In the genomic region with DNA sequence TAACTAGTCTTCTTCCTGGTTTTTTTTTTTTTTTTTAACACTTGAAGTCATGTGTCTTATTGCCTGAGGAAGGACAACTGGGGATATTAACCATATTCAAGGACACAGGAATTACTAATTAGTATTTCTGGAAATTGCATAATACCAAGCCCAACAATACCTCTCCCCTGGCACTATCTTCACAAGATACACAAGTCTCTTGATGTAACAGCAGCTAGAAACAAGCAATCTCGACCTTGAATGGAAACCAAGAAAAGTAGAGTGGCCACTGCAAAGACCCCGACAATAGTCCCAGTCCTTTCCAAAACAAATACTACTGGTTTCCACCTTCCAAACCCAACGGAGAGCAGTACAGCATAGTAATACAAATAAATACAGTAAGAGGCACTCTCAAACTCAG, we compare ENCODE assay signal across 25 mouse cellular contexts. TPM values are rescaled to one million over a fixed set of nuclear protein-coding genes. Genes with fewer than 3 reads are reported as not detected.
A peak's percentile ranks its signal among the peaks of the same experiment; 100 is the strongest.
DNase-seq lines count a peak whose midpoint lies in the region; ATAC-seq and TF ChIP-seq lines count a peak whose summit lies in the region.
"Had no signal": no experiment of that assay in that cellular context is flagged by ENCODE, and none has a peak within 500 bp of the region (broad histone marks: within the 10 kb centered on the region; RNA-seq: fewer than 3 reads in every experiment).

No protein-coding gene starts in this region.

- TF ChIP-seq POLR2A in liver, adult 2 months (IDR thresholded peaks at IDR 0.05; ENCODE audit: extremely low read depth, insufficient read depth, low read length) = no peak
- TF ChIP-seq POLR2A in MEL (IDR thresholded peaks at IDR 0.05; ENCODE audit: control insufficient read depth in 1 of 2, insufficient read depth in 1 of 2, low read depth in 1 of 2, low read length in 2 of 2, poor library complexity in 1 of 2) = no peak

- WGBS in liver, adult 2 months = 13% methylated on average over 3 of the region's 3 CpGs
- WGBS in liver, embryonic 11.5 days = 78% methylated on average over 3 of the region's 3 CpGs
- WGBS in hindbrain, embryonic 12.5 days = 92% methylated on average over 3 of the region's 3 CpGs

- no peaks in the 10 kb centered on the region for H3K9me3 ChIP-seq in liver, embryonic 11.5 days (ENCODE audit: control insufficient read depth, low read length)
- H3K9me3 ChIP-seq in MEL (replicated peaks; ENCODE audit: insufficient read depth, low read length) = no peaks in the 10 kb centered on the region
- H3K9me3 ChIP-seq in hindbrain, embryonic 12.5 days (replicated peaks) = no peaks in the 10 kb centered on the region
- H3K9me3 ChIP-seq: embryonic facial prominence, embryonic 10.5 days; embryonic facial prominence, embryonic 12.5 days; forebrain, embryonic 13.5 days; forebrain, embryonic 15.5 days; G1E had no signal

- no peak overlapping the region for H3K4me2 ChIP-seq in liver, embryonic 11.5 days
- no peak overlapping the region for H3K4me2 ChIP-seq in hindbrain, embryonic 12.5 days (replicated peaks)
- H3K4me2 ChIP-seq: embryonic facial prominence, embryonic 12.5 days; forebrain, embryonic 13.5 days; forebrain, embryonic 15.5 days had no signal

- peak in 1 of 2 experiments; percentile 25; a peak in 1 of 4 replicates for TF ChIP-seq EP300 in MEL (IDR thresholded peaks at IDR 0.05; ENCODE audit: low read depth in 1 of 2, low read length in 2 of 2)

- DNase-seq in liver, adult 2 months (ENCODE audit: extremely low read depth, low read depth, low spot score) = peak; percentile 77
- no peak for DNase-seq in liver, embryonic 11.5 days (ENCODE audit: low spot score)
- no peak for DNase-seq in MEL (ENCODE audit: low read depth, low spot score)
- DNase-seq in Muller cell, postnatal 12 days (ENCODE audit: inconsistent ontology term) = no peak
- DNase-seq in heart, adult 8-10 months (ENCODE audit: low spot score) = no peak
- DNase-seq: adrenal gland, adult 8-10 months; adrenal gland, postnatal 14 days; adrenal gland, postnatal 36 days; cerebellum, adult 11 months; cerebellum, adult 18-20 months; cerebellum, adult 8-10 months; cerebellum, adult 9-11 months; cerebellum, postnatal 14 days; cerebellum, postnatal 36 days; embryo, embryonic 11 days; forebrain, postnatal 0 days had no signal

- peak overlapping the region; percentile 32; the same call in 1 of the 2 replicates for H3K27ac ChIP-seq in liver, adult 2 months (replicated peaks; ENCODE audit: insufficient read depth, low read depth, low read length)
- H3K27ac ChIP-seq in liver, embryonic 11.5 days (ENCODE audit: low read depth, low read length) = no peak overlapping the region
- peak overlapping the region; percentile 7; the same call in 1 of the 2 replicates for H3K27ac ChIP-seq in MEL (ENCODE audit: control insufficient read depth, low read depth, low read length)
- H3K27ac ChIP-seq in hindbrain, embryonic 12.5 days = no peak overlapping the region
- H3K27ac ChIP-seq: embryonic facial prominence, embryonic 10.5 days; embryonic facial prominence, embryonic 12.5 days; forebrain, embryonic 13.5 days; forebrain, embryonic 15.5 days had no signal

- TF ChIP-seq RAD21 in MEL (IDR thresholded peaks at IDR 0.05; ENCODE audit: low read depth, low read length) = no peak

- peaks cover 10% of the 10 kb centered on the region for H3K36me3 ChIP-seq in liver, adult 2 months (ENCODE audit: control insufficient read depth, insufficient read depth, low read length)
- peaks cover 3% of the 10 kb centered on the region; the same call in 1 of the 2 replicates for H3K36me3 ChIP-seq in liver, embryonic 11.5 days (ENCODE audit: control insufficient read depth, insufficient read depth, low read length)
- H3K36me3 ChIP-seq in MEL (ENCODE audit: control insufficient read depth in 1 of 2, insufficient read depth in 2 of 2, low read length in 2 of 2) = peaks cover 19 to 50% of the 10 kb centered on the region in 2 experiments
- H3K36me3 ChIP-seq in hindbrain, embryonic 12.5 days = no peaks in the 10 kb centered on the region
- H3K36me3 ChIP-seq: embryonic facial prominence, embryonic 12.5 days; forebrain, embryonic 15.5 days had no signal

- no peak for TF ChIP-seq CTCF in liver, adult 2 months (IDR thresholded peaks at IDR 0.05; ENCODE audit: low read depth, low read length)
- TF ChIP-seq CTCF in MEL (IDR thresholded peaks at IDR 0.05 in 2 of 3, conservative IDR thresholded peaks at IDR 0.05 in 1 of 3; ENCODE audit: control insufficient read depth in 1 of 3, insufficient read depth in 1 of 3, low read depth in 2 of 3, low read length in 3 of 3, poor library complexity in 1 of 3, severe bottlenecking in 1 of 3) = no peak

- no peak overlapping the region for H3K4me3 ChIP-seq in liver, adult 2 months (ENCODE audit: insufficient read depth, low read depth, low read length)
- H3K4me3 ChIP-seq in liver, embryonic 11.5 days (ENCODE audit: low read depth, low read length) = no peak overlapping the region
- H3K4me3 ChIP-seq in MEL (ENCODE audit: control insufficient read depth in 1 of 2, insufficient read depth in 1 of 2, low read depth in 2 of 2, low read length in 2 of 2) = no peak overlapping the region
- H3K4me3 ChIP-seq in hindbrain, embryonic 12.5 days = no peak overlapping the region
- H3K4me3 ChIP-seq: embryonic facial prominence, embryonic 10.5 days; embryonic facial prominence, embryonic 12.5 days; forebrain, embryonic 13.5 days; forebrain, embryonic 15.5 days had no signal

- peaks cover 50% of the 10 kb centered on the region for H3K79me2 ChIP-seq in liver, adult 2 months (ENCODE audit: control insufficient read depth, insufficient read depth, low read length)
- peaks cover 85% of the 10 kb centered on the region for H3K79me2 ChIP-seq in MEL (ENCODE audit: control insufficient read depth, insufficient read depth, low read length, poor library complexity)

- no peak overlapping the region for H3K9ac ChIP-seq in liver, adult 2 months (ENCODE audit: low read depth, low read length)
- no peak overlapping the region for H3K9ac ChIP-seq in liver, embryonic 11.5 days (ENCODE audit: low read depth, low read length)
- no peak overlapping the region for H3K9ac ChIP-seq in MEL (ENCODE audit: control insufficient read depth, low read depth, low read length, poor library complexity, severe bottlenecking)
- no peak overlapping the region for H3K9ac ChIP-seq in hindbrain, embryonic 12.5 days
- H3K9ac ChIP-seq: embryonic facial prominence, embryonic 12.5 days; forebrain, embryonic 13.5 days; forebrain, embryonic 15.5 days; forebrain, postnatal 0 days had no signal

- no peak for ATAC-seq in liver, embryonic 11.5 days (replicated peaks; ENCODE audit: low FRiP score)
- peak; percentile 62 for ATAC-seq in granulocyte monocyte progenitor cell, adult 5-6 weeks (replicated peaks; ENCODE audit: poor library complexity, severe bottlenecking)
- ATAC-seq in hindbrain, embryonic 12.5 days (ENCODE audit: low FRiP score) = no peak
- ATAC-seq: activated CD4-positive, CD25-positive, alpha-beta regulatory T cell, adult 4 months; forebrain, embryonic 13.5 days; forebrain, embryonic 15.5 days; forebrain, postnatal 0 days; Patski had no signal

- peaks cover 36% of the 10 kb centered on the region for H3K4me1 ChIP-seq in liver, adult 2 months (ENCODE audit: control insufficient read depth, insufficient read depth, low read length)
- H3K4me1 ChIP-seq in liver, embryonic 11.5 days (replicated peaks; ENCODE audit: control insufficient read depth, insufficient read depth, low read length) = peaks cover 19% of the 10 kb centered on the region
- peaks cover 8 to 16% of the 10 kb centered on the region in 2 experiments; a peak in 3 of 4 replicates for H3K4me1 ChIP-seq in MEL (ENCODE audit: control insufficient read depth in 1 of 2, insufficient read depth in 2 of 2, low read length in 2 of 2)
- H3K4me1 ChIP-seq in hindbrain, embryonic 12.5 days = no peaks in the 10 kb centered on the region
- H3K4me1 ChIP-seq: embryonic facial prominence, embryonic 10.5 days; embryonic facial prominence, embryonic 12.5 days; forebrain, embryonic 13.5 days had no signal

- no peaks in the 10 kb centered on the region for H3K27me3 ChIP-seq in liver, adult 2 months (ENCODE audit: control insufficient read depth, insufficient read depth, low read length)
- H3K27me3 ChIP-seq in liver, embryonic 11.5 days (replicated peaks; ENCODE audit: control insufficient read depth, insufficient read depth, low read length) = no peaks in the 10 kb centered on the region
- H3K27me3 ChIP-seq in MEL (ENCODE audit: control insufficient read depth in 1 of 2, insufficient read depth in 2 of 2, low read length in 2 of 2) = no peaks in the 10 kb centered on the region
- no peaks in the 10 kb centered on the region for H3K27me3 ChIP-seq in hindbrain, embryonic 12.5 days
- H3K27me3 ChIP-seq: embryonic facial prominence, embryonic 12.5 days; forebrain, embryonic 13.5 days; forebrain, embryonic 15.5 days; Patski had no signal

TF ChIP-seq in MEL, 35 proteins besides CTCF, POLR2A, EP300 and RAD21 (continues in another document):
- peak; percentile 70; the same call in 1 of the 2 replicates for TF ChIP-seq ZNF384 (IDR thresholded peaks at IDR 0.05; ENCODE audit: low read depth, low read length)
- no peak for TF ChIP-seq MAZ (IDR thresholded peaks at IDR 0.05; ENCODE audit: low read depth, low read length)

RNA-seq across cellular contexts. Expression of gene Brd4, which starts 9.0 kb away (rescaled TPM):
- total RNA-seq in liver, adult 2 months (2014; rRNA removed) = 10.5 and 18.6 TPM in 2 replicates
- polyA plus RNA-seq in liver, adult 2 months (2012; rRNA removed) = 18.3 and 18.4 TPM in 2 replicates
- 84.6 and 97.6 TPM in 2 replicates for polyA plus RNA-seq in liver, embryonic 11.5 days (2014; fragmentation: Nextera tagmentation; extraction: Ambion mirVana)
- total RNA-seq in MEL (2012; rRNA removed) = 12.3 and 18.3 TPM in 2 replicates
- polyA plus RNA-seq in MEL (2012; ENCODE audit: insufficient read depth in 1 of 2, insufficient read length in 2 of 2, low read depth in 1 of 2, low replicate concordance in 2 of 2, missing spikeins in 1 of 2) = 10 to 100 TPM in 1 of 2 experiments, not detected in 1; 91.4 TPM
- 116 and 144 TPM in 2 replicates for total RNA-seq in granulocyte monocyte progenitor cell, adult 5-6 weeks (2014; fragmentation: Nextera tagmentation)
- total RNA-seq in granulocyte monocyte progenitor cell, adult 5-6 weeks (2017) = 14.4 and 22.2 TPM in 2 replicates
- total RNA-seq in heart, adult 8-10 months (2022) = 10 to 100 TPM; 48.1 to 61.7 (median 48.7) TPM
- 108 and 112 TPM in 2 replicates for polyA plus RNA-seq in hindbrain, embryonic 12.5 days (2016; fragmentation: Nextera tagmentation; extraction: Ambion mirVana)

RNA-seq across cellular contexts. Expression of gene Akap8, which starts 45.5 kb away (rescaled TPM):
- total RNA-seq in liver, adult 2 months (2014; rRNA removed) = 30.3 and 31.6 TPM in 2 replicates
- polyA plus RNA-seq in liver, adult 2 months (2012; rRNA removed) = 29.0 and 47.9 TPM in 2 replicates
- polyA plus RNA-seq in liver, embryonic 11.5 days (2014; fragmentation: Nextera tagmentation; extraction: Ambion mirVana) = 54.9 and 60.9 TPM in 2 replicates
- 80.3 and 101 TPM in 2 replicates for total RNA-seq in MEL (2012; rRNA removed)
- 100 to 1,000 TPM in 1 of 2 experiments, 10 to 100 TPM in 1; 77.9 to 127 TPM for polyA plus RNA-seq in MEL (2012; ENCODE audit: insufficient read depth in 1 of 2, insufficient read length in 2 of 2, low read depth in 1 of 2, low replicate concordance in 2 of 2, missing spikeins in 1 of 2)
- 58.2 and 92.9 TPM in 2 replicates for total RNA-seq in granulocyte monocyte progenitor cell, adult 5-6 weeks (2014; fragmentation: Nextera tagmentation)
- 125 and 132 TPM in 2 replicates for total RNA-seq in granulocyte monocyte progenitor cell, adult 5-6 weeks (2017)
- total RNA-seq in heart, adult 8-10 months (2022) = 10 to 100 TPM; 34.6 to 51.5 (median 44.6) TPM
- 131 TPM in 2 replicates for polyA plus RNA-seq in hindbrain, embryonic 12.5 days (2016; fragmentation: Nextera tagmentation; extraction: Ambion mirVana)

Comparison
In these comparisons a context has a peak if more than half of its experiments do, and no peak if none do; other contexts are left out.
1. H3K27ac ChIP-seq: peak in liver, adult 2 months (single experiment) and MEL (single experiment); none in liver, embryonic 11.5 days (single experiment) and hindbrain, embryonic 12.5 days (single experiment).